Mouse (Mus musculus) kidney, postnatal 25 days (tissue): ENCODE data around the gene Pcyt2.

ENCODE experiments used
- DNase-seq, 2 experiments: peaks; one replicate each; pipeline ENCODE4 v3.0.0; 2021; ENCODE audit warnings: mixed read lengths in 2 of 2

Gene Pcyt2

GRCm38 (mm10) chr11:120580190-120580589, 37.5 kb downstream of the Pcyt2 start:
- DNase-seq: peak; percentile 37 to 74

DNA sequence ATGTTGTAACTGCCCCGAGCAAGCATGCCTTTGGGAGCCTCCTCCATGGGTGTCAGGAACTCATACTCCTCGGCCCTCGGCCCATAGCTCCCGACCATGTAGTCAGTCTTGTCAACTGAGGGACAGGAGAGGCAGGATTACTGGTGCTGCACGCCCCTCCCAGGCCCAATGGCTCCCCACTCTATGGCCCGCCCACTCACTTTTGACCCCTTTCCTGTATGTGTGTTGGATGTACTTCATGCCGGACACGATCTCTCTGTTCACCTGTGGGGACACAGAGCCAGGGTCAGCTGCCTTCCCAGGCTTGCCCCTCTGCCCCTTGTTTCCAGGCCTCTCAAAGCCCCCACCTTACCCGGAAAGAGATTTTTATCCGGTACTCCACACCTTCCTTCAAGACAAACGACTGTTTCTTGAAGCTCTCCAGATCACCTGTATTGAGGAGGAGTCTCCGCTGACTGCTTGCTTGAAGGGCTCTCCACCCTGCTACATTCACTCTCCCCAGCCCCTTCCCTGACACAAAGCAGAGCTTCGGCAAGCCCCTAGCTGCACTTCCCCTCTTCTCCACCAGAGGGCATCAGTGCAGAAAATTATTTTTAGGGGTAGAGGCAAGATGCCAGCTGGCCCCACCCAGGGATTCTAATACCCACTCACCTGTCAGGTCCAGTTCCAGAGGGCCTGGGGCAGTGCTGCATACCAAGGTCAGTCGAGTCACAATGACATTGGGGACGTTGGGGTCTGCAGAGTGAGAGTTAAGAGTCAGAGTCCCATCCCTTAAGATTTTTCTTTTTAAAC, 38.2 kb downstream of the Pcyt2 start:
- DNase-seq: peak; percentile 80 to 83

DNA sequence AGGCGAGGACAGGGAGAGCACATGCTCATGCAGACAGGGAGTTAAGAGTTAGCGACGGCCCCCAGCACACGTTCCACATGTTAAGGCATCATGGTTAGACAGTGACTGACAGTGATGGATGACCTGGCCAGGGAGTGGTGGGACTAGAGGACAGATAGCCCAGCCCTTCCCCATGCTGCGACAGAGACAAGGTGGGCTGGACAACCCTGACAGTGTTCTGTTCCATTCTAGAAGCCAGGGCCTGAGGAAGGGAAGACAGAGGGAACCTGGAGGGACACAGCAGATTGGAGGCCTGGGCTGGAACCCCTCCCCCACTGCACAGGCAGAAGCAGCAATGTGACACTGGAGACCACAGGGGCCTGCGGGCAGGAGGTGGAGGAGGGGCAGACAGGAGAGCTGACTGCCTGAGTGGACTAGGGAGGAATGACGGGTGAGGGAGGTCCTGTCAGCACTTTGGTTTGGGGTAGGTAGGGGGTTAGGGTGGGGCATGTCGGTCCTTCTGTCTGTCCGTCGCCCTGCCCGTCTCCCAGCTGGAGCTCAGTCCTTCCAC, 39.0 kb downstream of the Pcyt2 start:
- peak in 1 of 2 experiments; percentile 71 for DNase-seq

DNA sequence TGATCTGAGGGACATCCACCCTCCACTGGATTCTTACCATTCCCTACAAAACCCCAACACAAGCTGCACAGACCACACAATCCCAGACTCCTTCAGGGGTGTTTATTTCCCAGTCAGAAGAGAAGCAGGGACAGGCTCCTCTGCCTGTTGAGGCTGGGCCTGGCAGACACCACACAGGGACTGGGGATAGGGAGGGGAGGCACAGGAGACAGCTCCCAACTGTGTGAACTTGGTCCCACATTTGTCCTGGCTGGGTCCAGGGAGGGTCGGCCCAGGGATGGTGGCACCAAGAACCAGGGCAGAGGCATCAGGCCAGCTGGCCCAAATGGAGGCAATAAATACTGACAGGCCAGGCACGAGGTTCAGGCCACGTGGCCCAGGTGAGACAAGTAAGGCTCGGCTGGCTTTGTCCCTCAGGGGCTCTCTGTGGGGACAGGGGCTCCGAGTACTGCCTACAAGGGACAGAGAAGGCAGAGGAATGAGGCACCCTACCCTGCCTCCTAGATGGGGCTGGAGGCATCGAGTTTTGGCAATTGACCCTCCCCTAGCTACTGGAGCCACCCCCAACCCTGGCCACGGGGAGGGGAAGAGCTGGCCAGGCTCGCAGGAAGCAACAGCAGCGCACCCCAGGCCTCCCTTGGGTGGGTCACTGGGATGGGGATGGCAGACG, 39.6 kb downstream of the Pcyt2 start:
- peak; percentile 62 to 82 for DNase-seq

- peak; percentile 59 to 82 for DNase-seq
Measured at GRCm38 (mm10) chr11:120577211-120578023, 40.3 kb downstream of the Pcyt2 start.

- DNase-seq: peak; percentile 76 to 92
Measured at GRCm38 (mm10) chr11:120576365-120576981, 41.3 kb downstream of the Pcyt2 start.

GRCm38 (mm10) chr11:120575940-120576339, 41.8 kb downstream of the Pcyt2 start:
- no peak for DNase-seq

DNA sequence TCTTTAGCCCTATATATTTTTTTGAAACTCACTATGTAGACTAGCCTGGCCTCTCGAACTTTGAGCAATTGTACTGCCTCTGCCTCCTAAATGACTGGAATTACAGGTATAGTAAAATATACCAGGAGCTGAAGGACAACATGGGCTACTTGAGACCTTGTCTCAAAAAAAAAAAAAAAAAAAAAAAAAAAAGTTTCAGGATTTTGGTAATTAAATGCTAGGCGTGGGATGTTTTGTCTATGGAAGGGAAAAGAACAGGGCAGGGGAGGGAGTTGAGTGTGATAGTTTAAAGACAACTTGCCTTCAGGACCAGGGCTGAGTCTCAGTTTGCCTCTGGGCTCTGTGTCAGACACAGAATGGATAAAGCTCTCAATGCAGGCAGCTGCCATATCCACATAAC, 42.7 kb downstream of the Pcyt2 start:
- DNase-seq: no peak

- no peak for DNase-seq
Measured at GRCm38 (mm10) chr11:120574278-120574600, 43.5 kb downstream of the Pcyt2 start.

GRCm38 (mm10) chr11:120573585-120574277, 44.0 kb downstream of the Pcyt2 start:
- no peak for DNase-seq

- DNase-seq: peak; percentile 100
Measured at GRCm38 (mm10) chr11:120572752-120573584, 44.8 kb downstream of the Pcyt2 start, which contains the start of gene P4hb. Gene P4hb, minus strand, starts transcription at chr11:120573253.

GRCm38 (mm10) chr11:120572417-120572751, 45.4 kb downstream of the Pcyt2 start:
- no peak for DNase-seq

- no peak for DNase-seq
Measured at GRCm38 (mm10) chr11:120571754-120572416, 45.9 kb downstream of the Pcyt2 start.

DNA sequence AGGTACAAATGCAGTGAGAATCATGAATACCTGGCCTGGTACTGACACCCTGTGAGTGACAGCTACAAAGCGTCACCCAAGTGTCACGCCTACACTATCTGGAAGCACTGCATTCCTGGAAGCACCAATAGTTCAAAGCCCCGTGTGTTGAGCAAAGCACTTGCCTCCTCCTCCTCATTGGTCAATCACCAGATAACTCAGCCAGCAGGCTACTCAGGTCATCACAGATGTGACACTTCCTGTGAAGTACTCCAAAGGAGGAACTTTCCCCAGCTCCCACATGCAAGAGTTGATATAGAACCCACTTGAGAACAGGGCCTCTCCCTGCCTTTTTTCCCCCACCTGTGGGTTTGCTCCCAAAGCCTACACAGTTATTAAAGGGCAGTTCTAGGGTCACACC, 46.6 kb downstream of the Pcyt2 start:
- no peak for DNase-seq

GRCm38 (mm10) chr11:120568324-120568723, 49.4 kb downstream of the Pcyt2 start:
- DNase-seq: no peak

DNA sequence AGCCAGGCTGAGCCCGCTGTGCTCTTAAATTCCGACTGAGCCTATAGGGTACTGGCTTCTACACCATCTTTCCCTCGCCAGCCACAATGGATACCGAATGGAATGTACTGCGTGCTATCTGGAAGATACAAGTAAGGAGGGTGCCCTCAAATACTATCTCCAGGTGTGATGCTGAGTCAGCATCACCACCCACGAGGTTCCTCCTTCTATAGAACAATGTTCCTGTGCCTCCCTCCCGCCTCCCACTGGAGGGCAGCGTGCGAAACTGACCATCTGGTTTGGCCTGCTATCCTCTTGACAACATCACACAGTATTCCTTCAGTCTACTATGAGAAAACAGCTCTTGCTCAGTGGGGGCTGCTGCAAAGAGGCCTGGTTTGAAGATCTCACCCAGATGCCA, 52.6 kb downstream of the Pcyt2 start:
- DNase-seq: no peak

DNA sequence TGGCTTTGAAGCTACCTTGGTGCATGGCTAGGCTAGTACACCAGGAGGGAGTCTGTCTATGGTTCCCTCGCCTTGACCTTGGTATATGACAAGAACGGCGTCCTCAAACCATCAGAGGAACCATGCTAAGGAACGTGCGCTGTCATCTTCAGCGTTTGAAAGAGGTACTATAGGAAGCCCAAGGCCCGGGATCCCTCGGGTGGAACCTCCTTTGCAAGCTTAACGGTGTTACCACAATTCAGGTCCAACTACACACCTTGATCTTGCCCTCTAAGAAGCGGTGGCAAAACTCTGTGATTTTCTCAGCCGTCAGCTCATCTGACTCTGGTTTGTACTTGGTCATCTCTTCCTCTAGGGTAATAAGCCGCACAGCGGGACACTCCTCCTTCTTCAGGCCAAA, 54.8 kb downstream of the Pcyt2 start:
- no peak for DNase-seq

- no peak for DNase-seq
Measured at GRCm38 (mm10) chr11:120560952-120561728, 56.6 kb downstream of the Pcyt2 start.
